Mouse (Mus musculus): ENCODE measurements around the gene Arhgap31.

GRCm38 (mm10) chr16:38649431-38649827 is 63.6 kb downstream of the Arhgap31 start:
- TF ChIP-seq CTCF (IDR thresholded peaks at IDR 0.05; ENCODE audit: extremely low read depth, insufficient read depth, low read length) (no peak), POLR2A (IDR thresholded peaks at IDR 0.05; ENCODE audit: extremely low read depth, insufficient read depth, low read length) (no peak)

All from cortical plate, adult 2 months (tissue).